Mouse (Mus musculus): Measurements from ENCODE around the gene Zwilch. TPM values are rescaled to one million over a fixed set of nuclear protein-coding genes. Genes with fewer than 3 reads are reported as not detected.
"Not testable (repeated sequence)": the region's sequence is repeated elsewhere in the genome, so short reads cannot be mapped to it uniquely, and the experiment has no call there.

Zwilch gene
- polyA plus RNA-seq, 1 experiment from 2014 or later: 31.4 TPM

GRCm38 (mm10) chr9:64160471-64160870, 12.4 kb downstream of the Zwilch start:
- H3K4me2 ChIP-seq: no peak overlapping the region
- TF ChIP-seq CTCF (IDR thresholded peaks at IDR 0.05; ENCODE audit: low read depth): no peak
- H3K27ac ChIP-seq (ENCODE audit: low read depth): no peak overlapping the region
- 87% methylated on average over 5 of the region's 5 CpGs for WGBS
- H3K4me1 ChIP-seq (ENCODE audit: insufficient read depth): no peaks in the 10 kb centered on the region
- H3K9me3 ChIP-seq (ENCODE audit: low read depth, low read length): no peaks in the 10 kb centered on the region
- peaks cover 86% of the 10 kb centered on the region for H3K36me3 ChIP-seq (ENCODE audit: insufficient read depth)
- ATAC-seq (ENCODE audit: insufficient read depth) (no peak), DNase-seq (no peak)
- no peaks in the 10 kb centered on the region for H3K27me3 ChIP-seq (ENCODE audit: insufficient read depth, low read length)
- no peak overlapping the region for H3K4me3 ChIP-seq (ENCODE audit: low read depth, low read length)
- no peak overlapping the region for H3K9ac ChIP-seq

DNA sequence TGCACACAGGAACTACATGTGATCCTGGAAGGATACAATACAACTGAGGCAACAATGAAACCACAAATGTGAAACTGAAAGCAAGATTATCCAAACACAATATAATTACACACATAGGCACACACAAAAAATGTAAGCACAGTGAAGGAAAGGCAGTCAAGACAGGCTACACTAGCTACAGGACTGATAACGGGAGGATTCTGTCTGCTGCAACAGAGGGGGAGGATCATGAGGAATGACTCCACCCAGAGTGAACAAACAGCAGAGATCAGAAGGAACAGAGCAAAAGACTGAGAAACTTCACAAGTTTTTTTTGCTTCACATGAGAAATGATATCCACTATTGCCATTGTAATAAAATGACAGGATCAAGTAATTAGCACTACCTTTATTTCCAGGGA, 16.3 kb downstream of the Zwilch start:
- TF ChIP-seq CTCF (IDR thresholded peaks at IDR 0.05; ENCODE audit: low read depth): no peak
- no peak overlapping the region for H3K9ac ChIP-seq
- ATAC-seq (ENCODE audit: insufficient read depth) (no peak), DNase-seq (no peak)
- no peaks in the 10 kb centered on the region for H3K27me3 ChIP-seq (ENCODE audit: insufficient read depth, low read length)
- H3K4me2 ChIP-seq: no peak overlapping the region
- H3K4me1 ChIP-seq (ENCODE audit: insufficient read depth): no peaks in the 10 kb centered on the region
- no peaks in the 10 kb centered on the region for H3K9me3 ChIP-seq (ENCODE audit: low read depth, low read length)
- WGBS: 85% methylated on average over 1 of the region's 1 CpGs
- no peak overlapping the region for H3K4me3 ChIP-seq (ENCODE audit: low read depth, low read length)
- peaks cover 90% of the 10 kb centered on the region for H3K36me3 ChIP-seq (ENCODE audit: insufficient read depth)
- H3K27ac ChIP-seq (ENCODE audit: low read depth): no peak overlapping the region

DNA sequence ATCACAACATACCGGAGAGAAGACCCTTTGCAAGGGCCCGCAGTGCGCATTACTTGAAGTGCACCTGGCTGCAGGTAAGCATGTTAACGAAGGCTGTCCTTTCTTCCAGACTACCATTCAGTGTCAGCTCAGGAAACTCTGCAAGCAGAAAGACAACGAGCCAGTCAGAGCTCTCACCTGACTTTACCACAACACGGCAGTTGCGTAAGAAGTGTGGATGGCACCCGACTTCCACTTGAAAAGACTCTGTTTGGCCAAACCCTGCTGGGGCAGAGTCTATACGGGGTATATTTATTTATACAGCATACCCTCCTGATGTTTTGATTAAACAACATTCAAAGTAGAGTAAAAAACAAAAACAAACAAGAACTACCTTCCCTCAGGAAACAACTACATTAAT, 33.0 kb downstream of the Zwilch start:
- no peak overlapping the region for H3K9ac ChIP-seq
- no peaks in the 10 kb centered on the region for H3K4me1 ChIP-seq (ENCODE audit: insufficient read depth)
- no peaks in the 10 kb centered on the region for H3K27me3 ChIP-seq (ENCODE audit: insufficient read depth, low read length)
- DNase-seq: no peak
- H3K36me3 ChIP-seq (ENCODE audit: insufficient read depth): peaks cover 67% of the 10 kb centered on the region
- no peak for ATAC-seq (ENCODE audit: insufficient read depth)
- no peak for TF ChIP-seq CTCF (IDR thresholded peaks at IDR 0.05; ENCODE audit: low read depth)
- WGBS: 79% methylated on average over 9 of the region's 9 CpGs
- no peaks in the 10 kb centered on the region for H3K9me3 ChIP-seq (ENCODE audit: low read depth, low read length)
- no peak overlapping the region for H3K27ac ChIP-seq (ENCODE audit: low read depth)
- H3K4me3 ChIP-seq (ENCODE audit: low read depth, low read length): no peak overlapping the region
- no peak overlapping the region for H3K4me2 ChIP-seq

- not testable (repeated sequence) for ATAC-seq (ENCODE audit: insufficient read depth)
These were observed 34.0 kb downstream of the Zwilch start for GRCm38 (mm10) chr9:64138896-64139295.

GRCm38 (mm10) chr9:64131623-64132022, 41.3 kb downstream of the Zwilch start:
- peaks cover 7% of the 10 kb centered on the region for H3K36me3 ChIP-seq (ENCODE audit: insufficient read depth)
- no peak for ATAC-seq (ENCODE audit: insufficient read depth)

More at GRCm38 (mm10) chr9:64138896-64139295, 34.0 kb downstream of the Zwilch start:
- H3K4me1 ChIP-seq (ENCODE audit: insufficient read depth); H3K4me2 ChIP-seq; H3K9me3 ChIP-seq (ENCODE audit: low read depth, low read length); H3K4me3 ChIP-seq (ENCODE audit: low read depth, low read length); H3K27me3 ChIP-seq (ENCODE audit: insufficient read depth, low read length); H3K9ac ChIP-seq; H3K27ac ChIP-seq (ENCODE audit: low read depth): not testable (repeated sequence)
- peak; percentile 73 for TF ChIP-seq CTCF (IDR thresholded peaks at IDR 0.05; ENCODE audit: low read depth)
- peak; percentile 84 for DNase-seq
- 6% methylated on average over 6 of the region's 6 CpGs for WGBS
- peaks cover 59% of the 10 kb centered on the region for H3K36me3 ChIP-seq (ENCODE audit: insufficient read depth)

GRCm38 (mm10) chr9:64126121-64126520, 46.8 kb downstream of the Zwilch start:
- Histone ChIP-seq H3K9me3 (ENCODE audit: low read depth, low read length) (no peaks in the 10 kb centered on the region), H3K36me3 (ENCODE audit: insufficient read depth) (no peaks in the 10 kb centered on the region), H3K4me2 (no peak overlapping the region), H3K4me3 (ENCODE audit: low read depth, low read length) (no peak overlapping the region), H3K27me3 (ENCODE audit: insufficient read depth, low read length) (no peaks in the 10 kb centered on the region), H3K4me1 (ENCODE audit: insufficient read depth) (no peaks in the 10 kb centered on the region), H3K9ac (no peak overlapping the region), H3K27ac (ENCODE audit: low read depth) (no peak overlapping the region)
- TF ChIP-seq CTCF (IDR thresholded peaks at IDR 0.05; ENCODE audit: low read depth): no peak
- DNase-seq (no peak), ATAC-seq (ENCODE audit: insufficient read depth) (no peak)
- 31% methylated on average over 12 of the region's 12 CpGs for WGBS

More at GRCm38 (mm10) chr9:64131623-64132022, 41.3 kb downstream of the Zwilch start:
- Histone ChIP-seq H3K4me3 (ENCODE audit: low read depth, low read length) (no peak overlapping the region), H3K9ac (no peak overlapping the region), H3K4me1 (ENCODE audit: insufficient read depth) (no peaks in the 10 kb centered on the region), H3K4me2 (no peak overlapping the region), H3K27ac (ENCODE audit: low read depth) (no peak overlapping the region), H3K9me3 (ENCODE audit: low read depth, low read length) (no peaks in the 10 kb centered on the region), H3K27me3 (ENCODE audit: insufficient read depth, low read length) (no peaks in the 10 kb centered on the region)
- WGBS: 78% methylated on average over 6 of the region's 6 CpGs
- TF ChIP-seq CTCF (IDR thresholded peaks at IDR 0.05; ENCODE audit: low read depth): no peak
- DNase-seq: no peak

DNA sequence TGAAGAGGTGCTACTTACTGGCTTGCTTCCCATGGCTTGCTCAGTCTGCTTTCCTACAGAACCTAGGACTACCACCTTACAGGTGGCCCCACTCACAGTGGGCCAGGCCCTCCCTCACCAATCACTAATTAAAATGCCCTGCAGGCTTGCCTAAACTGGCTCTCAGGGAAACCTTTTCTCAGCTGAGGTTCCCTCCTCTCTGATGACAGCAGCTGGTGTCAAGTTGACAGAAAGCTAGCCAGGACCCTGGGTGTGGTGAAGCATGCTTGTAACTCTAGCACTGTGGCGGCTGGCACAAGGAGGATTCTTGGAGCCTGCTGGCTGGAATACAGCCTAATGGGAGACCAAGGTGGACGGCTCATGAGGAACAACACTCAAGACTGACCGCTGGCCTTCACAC, 47.6 kb downstream of the Zwilch start:
- WGBS: 55% methylated on average over 3 of the region's 3 CpGs
- no peaks in the 10 kb centered on the region for H3K9me3 ChIP-seq (ENCODE audit: low read depth, low read length)
- H3K9ac ChIP-seq: no peak overlapping the region
- TF ChIP-seq CTCF (IDR thresholded peaks at IDR 0.05; ENCODE audit: low read depth): no peak
- no peaks in the 10 kb centered on the region for H3K36me3 ChIP-seq (ENCODE audit: insufficient read depth)
- H3K4me1 ChIP-seq (ENCODE audit: insufficient read depth): no peaks in the 10 kb centered on the region
- ATAC-seq (ENCODE audit: insufficient read depth) (no peak), DNase-seq (no peak)
- H3K27me3 ChIP-seq (ENCODE audit: insufficient read depth, low read length): no peaks in the 10 kb centered on the region
- H3K4me2 ChIP-seq: no peak overlapping the region
- H3K4me3 ChIP-seq (ENCODE audit: low read depth, low read length): no peak overlapping the region
- no peak overlapping the region for H3K27ac ChIP-seq (ENCODE audit: low read depth)

- DNase-seq: peak; percentile 20
These were observed 48.1 kb downstream of the Zwilch start for GRCm38 (mm10) chr9:64124846-64125245.

More at GRCm38 (mm10) chr9:64124846-64125245, 48.1 kb downstream of the Zwilch start:
- not testable (repeated sequence) for H3K9me3 ChIP-seq (ENCODE audit: low read depth, low read length); H3K36me3 ChIP-seq (ENCODE audit: insufficient read depth); ATAC-seq (ENCODE audit: insufficient read depth); H3K9ac ChIP-seq; H3K27me3 ChIP-seq (ENCODE audit: insufficient read depth, low read length); H3K4me1 ChIP-seq (ENCODE audit: insufficient read depth); H3K27ac ChIP-seq (ENCODE audit: low read depth); H3K4me3 ChIP-seq (ENCODE audit: low read depth, low read length); H3K4me2 ChIP-seq
- 69% methylated on average over 3 of the region's 3 CpGs for WGBS
